Mouse (Mus musculus): ENCODE measurements at regions not wholly inside any gene's neighbourhood (a gene's known extent, or its start where the extent isn't known, plus 50 kb on each side); places are given as distances from the start of the nearest gene placed in this dataset.

DNA sequence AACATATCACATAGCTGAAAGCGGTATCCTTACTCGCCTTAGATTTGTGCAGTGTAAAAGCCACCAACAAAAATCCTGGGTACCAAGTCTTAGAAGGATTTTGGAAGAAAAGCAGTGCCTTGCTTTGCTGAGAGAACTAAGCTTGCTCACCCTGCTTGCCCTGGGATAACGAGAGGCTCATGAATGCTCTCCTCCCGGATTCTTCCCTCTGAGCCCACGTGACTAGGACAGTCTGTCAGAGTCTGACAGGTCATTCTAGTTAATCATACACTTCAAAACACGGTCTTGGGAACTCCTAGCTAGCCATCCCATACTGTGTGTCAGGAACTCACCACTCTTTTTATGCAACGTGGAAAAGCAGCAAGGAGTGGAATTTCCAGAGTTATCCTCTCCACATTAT, 91.4 kb downstream of the Avpr1a start:
- no peak for TF ChIP-seq CTCF (IDR thresholded peaks at IDR 0.05; ENCODE audit: insufficient read depth, low read length)
- no peak for TF ChIP-seq POLR2A (IDR thresholded peaks at IDR 0.05; ENCODE audit: borderline replicate concordance, extremely low read depth, low read depth, low read length)

All from lung, adult 2 months (tissue).